Mouse (Mus musculus) limb, embryonic 14.5 days (tissue): ENCODE results near the gene Spred1. TPM values are rescaled to one million over a fixed set of nuclear protein-coding genes. Genes with fewer than 3 reads are reported as not detected.

Experiments used
- ATAC-seq: fragments of 200-750 bp; cut with Nextera tagmentation; 2 replicates; pipeline ENCODE4 v1.8.0; 2017; ENCODE audit warnings: low read depth, moderate number of reproducible peaks, moderate TSS enrichment; ENCODE audit not compliant: low FRiP score
- DNase-seq: peaks from one replicate; pipeline ENCODE4 v3.0.0-alpha.2; 2015; ENCODE audit warnings: low spot score
- H3K27ac ChIP-seq: fragments of 300-500 bp; sonication (generic); replicated peaks from 2 replicates; pipeline ENCODE4 v1.5.1; 2014; ENCODE audit warnings: low read depth, mild to moderate bottlenecking, low read length, moderate library complexity, mixed read lengths
- H3K27me3 ChIP-seq: fragments of 300-500 bp; sonication (generic); 2 replicates; pipeline ENCODE4 v1.6.1; 2014; ENCODE audit warnings: low read length, mixed read lengths; ENCODE audit not compliant: control insufficient read depth, insufficient read depth
- H3K36me3 ChIP-seq: fragments of 300-500 bp; sonication (generic); 2 replicates; pipeline ENCODE4 v1.6.1; 2014; ENCODE audit warnings: mild to moderate bottlenecking, low read length, moderate library complexity, mixed read lengths; ENCODE audit not compliant: control insufficient read depth, insufficient read depth
- H3K4me1 ChIP-seq: fragments of 300-500 bp; sonication (generic); 2 replicates; pipeline ENCODE4 v1.6.1; 2014; ENCODE audit warnings: antibody characterized with exemption, low read length, mixed read lengths; ENCODE audit not compliant: control insufficient read depth, insufficient read depth
- H3K4me2 ChIP-seq: fragments of 300-500 bp; sonication (generic); replicated peaks from 2 replicates; pipeline ENCODE4 v1.6.1; 2014; ENCODE audit warnings: low read depth, mild to moderate bottlenecking, low read length, moderate library complexity; ENCODE audit not compliant: severe bottlenecking
- H3K4me3 ChIP-seq: fragments of 300-500 bp; sonication (generic); replicated peaks from 2 replicates; pipeline ENCODE4 v1.5.1; 2014; ENCODE audit warnings: low read length
- H3K9ac ChIP-seq: fragments of 300-500 bp; sonication (generic); 2 replicates; pipeline ENCODE4 v1.6.1; 2014; ENCODE audit warnings: mild to moderate bottlenecking, low read depth, low read length, moderate library complexity; ENCODE audit not compliant: severe bottlenecking
- H3K9me3 ChIP-seq: fragments of 300-500 bp; sonication (generic); 2 replicates; pipeline ENCODE4 v1.6.1; 2016; ENCODE audit warnings: low read length; ENCODE audit not compliant: control insufficient read depth
- POLR2A ChIP-seq: fragments of 200-500 bp; IDR thresholded peaks from 2 replicates; pipeline ENCODE4 v1.8.0; 2012; ENCODE audit warnings: inconsistent platforms, mild to moderate bottlenecking, moderate library complexity, borderline replicate concordance; ENCODE audit not compliant: insufficient read depth, insufficient read length; ENCODE audit errors: extremely low read depth
- WGBS: fragments of 180-500 bp; shearing (Covaris S2); extraction: QIAGEN DNeasy Blood & Tissue Kit; methylation state at CpG from one replicate; pipeline ENCODE4 v1.1.7; 2014; 5-methylcytosine and 5-hydroxymethylcytosine counted together
- polyA plus RNA-seq, 2 experiments: library from polyadenylated mRNA; depleted of rRNA in 1 of 2; stranded (reverse) in 1 of 2; unstranded in 1 of 2; fragments of >200 nt; fragmentation: Nextera tagmentation in 1 of 2; extraction: Ambion mirVana in 1 of 2; gene quantifications; 2 replicates each; pipeline versions ENCODE4 v1.2.1 to v1.2.3; 2012 to 2014

The Spred1 gene
- polyA plus RNA-seq, 2 experiments, result 23.6 to 30.8 TPM

GRCm38 (mm10) chr2:117152161-117152560 is 31.0 kb downstream of the Spred1 start:
- ATAC-seq (no peak), DNase-seq (no peak)
- TF ChIP-seq POLR2A, result no peak
- H3K4me2 ChIP-seq, result no peak overlapping the region
- no peak overlapping the region for H3K4me3 ChIP-seq
- H3K9ac ChIP-seq, result no peak overlapping the region
- no peaks in the 10 kb centered on the region for H3K27me3 ChIP-seq
- H3K9me3 ChIP-seq, result no peaks in the 10 kb centered on the region
- peaks cover 6% of the 10 kb centered on the region; the same call in 1 of the 2 replicates for H3K4me1 ChIP-seq
- H3K36me3 ChIP-seq, result peaks cover 14% of the 10 kb centered on the region
- no peak overlapping the region for H3K27ac ChIP-seq

DNA sequence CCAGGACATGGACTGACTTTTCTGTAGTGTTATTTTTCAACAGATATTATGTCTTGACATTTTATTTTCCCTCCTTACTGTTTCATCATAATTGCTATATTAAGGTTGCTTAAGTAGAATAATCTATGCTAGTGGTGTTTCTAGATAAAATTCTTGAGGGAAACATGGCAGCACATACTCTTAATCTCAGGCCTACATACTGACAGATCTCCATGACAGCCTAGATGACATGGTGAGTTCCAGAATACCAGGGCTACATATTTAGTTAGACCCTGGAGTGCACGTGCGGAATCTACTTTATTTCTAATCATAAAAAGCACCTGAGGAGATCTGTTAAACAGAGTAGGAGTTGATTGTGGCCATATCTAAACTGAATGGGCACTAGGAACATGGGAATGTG is 47.2 kb downstream of the Spred1 start:
- TF ChIP-seq POLR2A, result no peak
- peaks cover 21% of the 10 kb centered on the region for H3K36me3 ChIP-seq
- DNase-seq, result no peak
- H3K9ac ChIP-seq, result no peak overlapping the region
- no peaks in the 10 kb centered on the region for H3K27me3 ChIP-seq
- no peaks in the 10 kb centered on the region for H3K9me3 ChIP-seq
- no peak overlapping the region for H3K27ac ChIP-seq
- H3K4me3 ChIP-seq, result no peak overlapping the region
- H3K4me2 ChIP-seq, result no peak overlapping the region
- H3K4me1 ChIP-seq, result no peaks in the 10 kb centered on the region
- ATAC-seq, result no peak
- WGBS, result 72% methylated on average over 2 of the region's 2 CpGs

DNA sequence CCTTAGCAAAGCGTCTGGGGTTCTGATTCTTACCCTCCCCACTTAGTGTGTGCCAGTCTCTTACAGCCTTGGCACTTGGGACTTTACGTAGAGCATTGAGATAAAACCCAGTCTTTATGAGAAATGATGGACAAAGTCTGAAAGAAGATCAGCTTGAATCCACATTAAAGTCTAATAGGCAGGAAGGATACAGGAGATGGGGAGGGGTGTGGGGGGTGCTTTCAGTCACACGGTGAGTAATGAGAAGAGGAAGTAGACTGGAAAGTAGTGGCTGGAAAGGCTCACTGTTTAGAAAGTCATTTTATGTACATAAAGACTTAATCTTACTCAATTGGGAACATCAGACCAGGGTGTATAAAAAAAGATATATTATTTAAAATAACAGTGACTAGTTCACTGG is 47.9 kb downstream of the Spred1 start:
- no peaks in the 10 kb centered on the region for H3K4me1 ChIP-seq
- H3K4me2 ChIP-seq, result no peak overlapping the region
- DNase-seq, result no peak
- no peak overlapping the region for H3K4me3 ChIP-seq
- no peak overlapping the region for H3K9ac ChIP-seq
- peaks cover 21% of the 10 kb centered on the region for H3K36me3 ChIP-seq
- no peak overlapping the region for H3K27ac ChIP-seq
- no peak for TF ChIP-seq POLR2A
- no peaks in the 10 kb centered on the region for H3K27me3 ChIP-seq
- WGBS, result 59% methylated on average over 3 of the region's 3 CpGs
- H3K9me3 ChIP-seq, result no peaks in the 10 kb centered on the region
- ATAC-seq, result no peak

GRCm38 (mm10) chr2:117172981-117173380 is 51.8 kb downstream of the Spred1 start:
- H3K9ac ChIP-seq, result no peak overlapping the region
- H3K9me3 ChIP-seq, result no peaks in the 10 kb centered on the region
- H3K4me1 ChIP-seq, result no peaks in the 10 kb centered on the region; the same call in 1 of the 2 replicates
- DNase-seq (no peak), ATAC-seq (no peak)
- H3K4me3 ChIP-seq, result no peak overlapping the region
- no peak overlapping the region for H3K27ac ChIP-seq
- TF ChIP-seq POLR2A, result no peak
- H3K27me3 ChIP-seq, result no peaks in the 10 kb centered on the region
- 88% methylated on average over 4 of the region's 4 CpGs for WGBS
- no peak overlapping the region for H3K4me2 ChIP-seq
- H3K36me3 ChIP-seq, result peaks cover 29% of the 10 kb centered on the region

GRCm38 (mm10) chr2:117176066-117176465 is 54.9 kb downstream of the Spred1 start:
- Histone ChIP-seq H3K9ac (no peak overlapping the region), H3K27me3 (no peaks in the 10 kb centered on the region), H3K4me1 (no peaks in the 10 kb centered on the region; the same call in 1 of the 2 replicates), H3K4me3 (no peak overlapping the region), H3K4me2 (no peak overlapping the region), H3K9me3 (no peaks in the 10 kb centered on the region), H3K36me3 (peaks cover 33% of the 10 kb centered on the region), H3K27ac (no peak overlapping the region)
- no peak for TF ChIP-seq POLR2A
- DNase-seq, result no peak
- ATAC-seq, result no peak
- WGBS, result 80% methylated on average over 4 of the region's 4 CpGs

GRCm38 (mm10) chr2:117176937-117177336 is 55.8 kb downstream of the Spred1 start:
- Histone ChIP-seq H3K4me2 (no peak overlapping the region), H3K27me3 (no peaks in the 10 kb centered on the region), H3K36me3 (peaks cover 29% of the 10 kb centered on the region), H3K9ac (no peak overlapping the region), H3K4me1 (no peaks in the 10 kb centered on the region; the same call in 1 of the 2 replicates), H3K27ac (no peak overlapping the region), H3K9me3 (no peaks in the 10 kb centered on the region), H3K4me3 (no peak overlapping the region)
- TF ChIP-seq POLR2A, result no peak
- ATAC-seq (no peak), DNase-seq (no peak)
- WGBS, result 59% methylated on average over 4 of the region's 4 CpGs
